Mouse (Mus musculus): Measurements from ENCODE around the gene Pigm.

GRCm38 (mm10) chr1:172357550-172357949, 18.8 kb upstream of the Pigm start:
- TF ChIP-seq CTCF (IDR thresholded peaks at IDR 0.05; ENCODE audit: low read depth, low read length) = peak; percentile 96
- no peak for TF ChIP-seq POLR2A (IDR thresholded peaks at IDR 0.05; ENCODE audit: insufficient read depth, low read length)
- TF ChIP-seq EP300 (IDR thresholded peaks at IDR 0.05; ENCODE audit: insufficient read depth, low read depth, low read length) = 0 out of 2 replicates have a peak, but pooled peaks have one; percentile 27

All from ES-Bruce4 (cell line).